Mouse (Mus musculus) mouse trophoblast stem cell (cell line): Measurements from ENCODE around the gene Sik3.
"Not testable (repeated sequence)": the region's sequence is repeated elsewhere in the genome, so short reads cannot be mapped to it uniquely, and the experiment has no call there.

Source experiments
- in situ Hi-C, 2 experiments: fragments of 300-500 bp; cut with MseI, MboI; formaldehyde crosslinking; loops; 2 replicates in 1 of 2; 3 replicates in 1 of 2; pipeline ENCODE4 v1.15.1; 2025

Sik3 gene

GRCm38 (mm10) chr9:46103154-46103553 is 90.5 kb downstream of the Sik3 start:
- in situ Hi-C loops = no loop called here

- in situ Hi-C loops = no loop called here
Observed at GRCm38 (mm10) chr9:46106105-46106504, 93.5 kb downstream of the Sik3 start.

- in situ Hi-C loops = no loop called here
Observed at GRCm38 (mm10) chr9:46110648-46111047, 98.0 kb downstream of the Sik3 start.

- in situ Hi-C loops = no loop called here
Observed at GRCm38 (mm10) chr9:46111334-46111733, 98.7 kb downstream of the Sik3 start.

- in situ Hi-C loops = no loop called here
Observed at GRCm38 (mm10) chr9:46112246-46112645, 99.6 kb downstream of the Sik3 start.

- in situ Hi-C loops = no loop called here
Observed at GRCm38 (mm10) chr9:46118844-46119385, 106.3 kb downstream of the Sik3 start.

- in situ Hi-C loops = no loop called here
Observed at GRCm38 (mm10) chr9:46119943-46120441, 107.4 kb downstream of the Sik3 start.

GRCm38 (mm10) chr9:46120468-46121253 is 108.0 kb downstream of the Sik3 start:
- in situ Hi-C loops = no loop called here

GRCm38 (mm10) chr9:46121486-46121885 is 108.9 kb downstream of the Sik3 start:
- in situ Hi-C loops = no loop called here

GRCm38 (mm10) chr9:46122731-46123130 is 110.1 kb downstream of the Sik3 start:
- in situ Hi-C loops = no loop called here

- in situ Hi-C loops = no loop called here
Observed at GRCm38 (mm10) chr9:46126295-46126694, 113.7 kb downstream of the Sik3 start.

GRCm38 (mm10) chr9:46127326-46127725 is 114.7 kb downstream of the Sik3 start:
- in situ Hi-C loops = no loop called here

GRCm38 (mm10) chr9:46129241-46129640 is 116.6 kb downstream of the Sik3 start:
- in situ Hi-C loops = no loop called here

GRCm38 (mm10) chr9:46132821-46133220 is 120.2 kb downstream of the Sik3 start:
- in situ Hi-C loops = not testable (repeated sequence)

- in situ Hi-C loops = no loop called here
Observed at GRCm38 (mm10) chr9:46138831-46139230, 126.2 kb downstream of the Sik3 start.

- in situ Hi-C loops = no loop called here
Observed at GRCm38 (mm10) chr9:46140811-46141210, 128.2 kb downstream of the Sik3 start.

GRCm38 (mm10) chr9:46142031-46142430 is 129.4 kb downstream of the Sik3 start:
- in situ Hi-C loops = no loop called here

GRCm38 (mm10) chr9:46142492-46142891 is 129.9 kb downstream of the Sik3 start:
- in situ Hi-C loops = no loop called here

GRCm38 (mm10) chr9:46144976-46145375 is 132.4 kb downstream of the Sik3 start:
- in situ Hi-C loops = no loop called here

- in situ Hi-C loops = no loop called here
Observed at GRCm38 (mm10) chr9:46146437-46146836, 133.8 kb downstream of the Sik3 start.

- in situ Hi-C loops = no loop called here
Observed at GRCm38 (mm10) chr9:46148723-46149122, 136.1 kb downstream of the Sik3 start.

GRCm38 (mm10) chr9:46149392-46149791 is 136.8 kb downstream of the Sik3 start:
- in situ Hi-C loops = no loop called here

GRCm38 (mm10) chr9:46150116-46150515 is 137.5 kb downstream of the Sik3 start:
- in situ Hi-C loops = no loop called here
